Mouse (Mus musculus): Measurements from ENCODE around the gene Fam49a.

Fam49a gene

GRCm38 (mm10) chr12:12367423-12367822 lies 105.5 kb downstream of the Fam49a start:
- DNase-seq, result no peak

GRCm38 (mm10) chr12:12373111-12373862 lies 111.3 kb downstream of the Fam49a start:
- DNase-seq, result no peak

GRCm38 (mm10) chr12:12379056-12379455 lies 117.1 kb downstream of the Fam49a start:
- DNase-seq, result peak; percentile 59

GRCm38 (mm10) chr12:12389271-12389670 lies 127.3 kb downstream of the Fam49a start:
- DNase-seq, result no peak

- DNase-seq, result peak; percentile 62
These were observed 134.3 kb downstream of the Fam49a start for GRCm38 (mm10) chr12:12396224-12396623.

- DNase-seq, result peak; percentile 66
These were observed 139.1 kb downstream of the Fam49a start for GRCm38 (mm10) chr12:12401051-12401465.

- peak; percentile 74 for DNase-seq
These were observed 139.6 kb downstream of the Fam49a start for GRCm38 (mm10) chr12:12401504-12401903.

GRCm38 (mm10) chr12:12405491-12406110 lies 143.7 kb downstream of the Fam49a start:
- peak; percentile 48 for DNase-seq

GRCm38 (mm10) chr12:12409044-12409443 lies 147.1 kb downstream of the Fam49a start:
- no peak for DNase-seq

GRCm38 (mm10) chr12:12412674-12413073 lies 150.7 kb downstream of the Fam49a start:
- peak; percentile 77 for DNase-seq

GRCm38 (mm10) chr12:12420423-12420822 lies 158.5 kb downstream of the Fam49a start:
- DNase-seq, result peak; percentile 17

GRCm38 (mm10) chr12:12420841-12421579 lies 159.1 kb downstream of the Fam49a start:
- peak; percentile 95 for DNase-seq

- no peak for DNase-seq
These were observed 159.6 kb downstream of the Fam49a start for GRCm38 (mm10) chr12:12421580-12421878.

- DNase-seq, result no peak
These were observed 163.2 kb downstream of the Fam49a start for GRCm38 (mm10) chr12:12425188-12425587.

GRCm38 (mm10) chr12:12427285-12427684 lies 165.3 kb downstream of the Fam49a start:
- no peak for DNase-seq

- no peak for DNase-seq
These were observed 166.9 kb downstream of the Fam49a start for GRCm38 (mm10) chr12:12428886-12429285.

All from embryo, embryonic 11 days (tissue).